Mouse (Mus musculus): ENCODE measurements around the gene Intu. TPM values are rescaled to one million over a fixed set of nuclear protein-coding genes. Genes with fewer than 3 reads are reported as not detected.

The Intu gene
- polyA plus RNA-seq, 1 experiment from 2014 or later, result 2.7 TPM

- Histone ChIP-seq H3K4me2 (no peak overlapping the region), H3K4me3 (no peak overlapping the region), H3K27ac (replicated peaks) (no peak overlapping the region), H3K9me3 (no peaks in the 10 kb centered on the region), H3K9ac (no peak overlapping the region), H3K4me1 (replicated peaks) (no peaks in the 10 kb centered on the region), H3K27me3 (no peaks in the 10 kb centered on the region), H3K36me3 (peaks cover 20% of the 10 kb centered on the region; the same call in 1 of the 2 replicates)
- ATAC-seq (ENCODE audit: low read depth), result no peak
- WGBS, result 88% methylated on average over 10 of the region's 10 CpGs
These were observed 162.3 kb downstream of the Intu start for GRCm38 (mm10) chr3:40693435-40693834.

- WGBS, result 93% methylated on average over 7 of the region's 7 CpGs
- H3K9me3 ChIP-seq, result no peaks in the 10 kb centered on the region
- no peaks in the 10 kb centered on the region for H3K27me3 ChIP-seq
- peaks cover 25% of the 10 kb centered on the region; the same call in 1 of the 2 replicates for H3K36me3 ChIP-seq
- no peak overlapping the region for H3K27ac ChIP-seq (replicated peaks)
- no peaks in the 10 kb centered on the region for H3K4me1 ChIP-seq (replicated peaks)
- H3K4me2 ChIP-seq, result no peak overlapping the region
- no peak overlapping the region for H3K9ac ChIP-seq
- H3K4me3 ChIP-seq, result no peak overlapping the region
- no peak for ATAC-seq (ENCODE audit: low read depth)
These were observed 162.9 kb downstream of the Intu start for GRCm38 (mm10) chr3:40693960-40694359.

GRCm38 (mm10) chr3:40694438-40694837 lies 163.4 kb downstream of the Intu start:
- H3K4me1 ChIP-seq (replicated peaks), result no peaks in the 10 kb centered on the region
- H3K4me2 ChIP-seq, result no peak overlapping the region
- H3K36me3 ChIP-seq, result peaks cover 25% of the 10 kb centered on the region; the same call in 1 of the 2 replicates
- no peak for ATAC-seq (ENCODE audit: low read depth)
- H3K9me3 ChIP-seq, result no peaks in the 10 kb centered on the region
- no peak overlapping the region for H3K4me3 ChIP-seq
- H3K27me3 ChIP-seq, result no peaks in the 10 kb centered on the region
- H3K27ac ChIP-seq (replicated peaks), result no peak overlapping the region
- 66% methylated on average over 2 of the region's 2 CpGs for WGBS
- H3K9ac ChIP-seq, result no peak overlapping the region

- peaks cover 25% of the 10 kb centered on the region; the same call in 1 of the 2 replicates for H3K36me3 ChIP-seq
- no peak overlapping the region for H3K4me2 ChIP-seq
- H3K9ac ChIP-seq, result no peak overlapping the region
- H3K4me3 ChIP-seq, result no peak overlapping the region
- H3K9me3 ChIP-seq, result no peaks in the 10 kb centered on the region
- no peaks in the 10 kb centered on the region for H3K27me3 ChIP-seq
- no peak overlapping the region for H3K27ac ChIP-seq (replicated peaks)
- ATAC-seq (ENCODE audit: low read depth), result no peak
- no peaks in the 10 kb centered on the region for H3K4me1 ChIP-seq (replicated peaks)
- 95% methylated on average over 2 of the region's 2 CpGs for WGBS
These were observed 164.1 kb downstream of the Intu start for GRCm38 (mm10) chr3:40695162-40695561.

- ATAC-seq (ENCODE audit: low read depth), result no peak
- no peaks in the 10 kb centered on the region for H3K4me1 ChIP-seq (replicated peaks)
- H3K4me3 ChIP-seq, result no peak overlapping the region
- WGBS, result 88% methylated on average over 3 of the region's 3 CpGs
- H3K27ac ChIP-seq (replicated peaks), result no peak overlapping the region
- H3K9me3 ChIP-seq, result no peaks in the 10 kb centered on the region
- no peak overlapping the region for H3K4me2 ChIP-seq
- H3K9ac ChIP-seq, result no peak overlapping the region
- H3K36me3 ChIP-seq, result peaks cover 16% of the 10 kb centered on the region; the same call in 1 of the 2 replicates
- H3K27me3 ChIP-seq, result no peaks in the 10 kb centered on the region
These were observed 167.7 kb downstream of the Intu start for GRCm38 (mm10) chr3:40698834-40699233.

- no peaks in the 10 kb centered on the region for H3K36me3 ChIP-seq
- H3K9ac ChIP-seq, result no peak overlapping the region
- ATAC-seq (ENCODE audit: low read depth), result no peak
- no peak overlapping the region for H3K27ac ChIP-seq (replicated peaks)
- no peaks in the 10 kb centered on the region for H3K4me1 ChIP-seq (replicated peaks)
- H3K4me2 ChIP-seq, result no peak overlapping the region
- no peak overlapping the region for H3K4me3 ChIP-seq
- no peaks in the 10 kb centered on the region for H3K9me3 ChIP-seq
- H3K27me3 ChIP-seq, result no peaks in the 10 kb centered on the region
- WGBS, result 93% methylated on average over 5 of the region's 5 CpGs
These were observed 173.8 kb downstream of the Intu start for GRCm38 (mm10) chr3:40704816-40705430.

GRCm38 (mm10) chr3:40708655-40709054 lies 177.6 kb downstream of the Intu start, which contains the start of gene Slc25a31:
Slc25a31 (plus strand) TSS chr3:40708855.
- no peaks in the 10 kb centered on the region for H3K9me3 ChIP-seq
- no peak within 1 kb of the TSS for H3K9ac ChIP-seq
- no peak for ATAC-seq (ENCODE audit: low read depth)
- H3K27ac ChIP-seq (replicated peaks), result no peak within 1 kb of the TSS
- no peaks in the 10 kb centered on the region for H3K27me3 ChIP-seq
- H3K4me3 ChIP-seq, result no peak within 1 kb of the TSS
- no peaks in the 10 kb centered on the region for H3K36me3 ChIP-seq
- WGBS, result 89% methylated on average over 30 of the region's 30 CpGs
- no peak within 1 kb of the TSS for H3K4me2 ChIP-seq
- no peaks in the 10 kb centered on the region for H3K4me1 ChIP-seq (replicated peaks)

GRCm38 (mm10) chr3:40716056-40716455 lies 185.0 kb downstream of the Intu start:
- 48% methylated on average over 1 of the region's 1 CpGs for WGBS
- Histone ChIP-seq H3K36me3 (no peaks in the 10 kb centered on the region), H3K4me1 (replicated peaks) (no peaks in the 10 kb centered on the region), H3K27ac (replicated peaks) (no peak overlapping the region), H3K9ac (no peak overlapping the region), H3K4me3 (no peak overlapping the region), H3K9me3 (no peaks in the 10 kb centered on the region), H3K4me2 (no peak overlapping the region), H3K27me3 (no peaks in the 10 kb centered on the region)
- no peak for ATAC-seq (ENCODE audit: low read depth)

- no peaks in the 10 kb centered on the region for H3K4me1 ChIP-seq (replicated peaks)
These were observed 187.9 kb downstream of the Intu start for GRCm38 (mm10) chr3:40719022-40719421.

GRCm38 (mm10) chr3:40738381-40738912 lies 207.4 kb downstream of the Intu start:
- WGBS, result 87% methylated on average over 6 of the region's 6 CpGs
- no peak for ATAC-seq (ENCODE audit: low read depth)
- H3K36me3 ChIP-seq, result no peaks in the 10 kb centered on the region

More at GRCm38 (mm10) chr3:40719022-40719421, 187.9 kb downstream of the Intu start:
- no peak for ATAC-seq (ENCODE audit: low read depth)
- H3K4me3 ChIP-seq, result no peak overlapping the region
- no peak overlapping the region for H3K9ac ChIP-seq
- no peaks in the 10 kb centered on the region for H3K9me3 ChIP-seq
- no peaks in the 10 kb centered on the region for H3K27me3 ChIP-seq
- no peaks in the 10 kb centered on the region for H3K36me3 ChIP-seq
- WGBS, result 85% methylated on average over 3 of the region's 3 CpGs
- H3K27ac ChIP-seq (replicated peaks), result no peak overlapping the region
- no peak overlapping the region for H3K4me2 ChIP-seq

GRCm38 (mm10) chr3:40744024-40744835 lies 213.1 kb downstream of the Intu start, which contains the start of gene Hspa4l:
Hspa4l (plus strand) TSS chr3:40744495.
- H3K9ac ChIP-seq, result peak within 1 kb of the TSS; percentile 84
- WGBS, result 21% methylated on average over 16 of the region's 16 CpGs
- H3K36me3 ChIP-seq, result no peaks in the 10 kb centered on the region
- no peaks in the 10 kb centered on the region for H3K27me3 ChIP-seq
- no peak for ATAC-seq (ENCODE audit: low read depth)
- no peaks in the 10 kb centered on the region for H3K9me3 ChIP-seq
- H3K4me3 ChIP-seq, result peak within 1 kb of the TSS; percentile 85
- peaks cover 21% of the 10 kb centered on the region for H3K4me1 ChIP-seq (replicated peaks)
- H3K4me2 ChIP-seq, result peak within 1 kb of the TSS; percentile 86
- H3K27ac ChIP-seq (replicated peaks), result peak within 1 kb of the TSS; percentile 94

More at GRCm38 (mm10) chr3:40738381-40738912, 207.4 kb downstream of the Intu start:
- H3K4me2 ChIP-seq, result no peak overlapping the region
- H3K9me3 ChIP-seq, result no peaks in the 10 kb centered on the region
- no peak overlapping the region for H3K27ac ChIP-seq (replicated peaks)
- no peaks in the 10 kb centered on the region for H3K4me1 ChIP-seq (replicated peaks)
- H3K4me3 ChIP-seq, result no peak overlapping the region
- H3K27me3 ChIP-seq, result no peaks in the 10 kb centered on the region
- H3K9ac ChIP-seq, result no peak overlapping the region

All from neural tube, embryonic 13.5 days (tissue).